Mouse (Mus musculus) lung, adult 2 months (tissue): ENCODE data around the gene Snx18. TPM values are rescaled to one million over a fixed set of nuclear protein-coding genes. Genes with fewer than 3 reads are reported as not detected.

Experiments used
- DNase-seq: peaks from one replicate; pipeline ENCODE4 v3.0.0; 2022
- H3K4me1 ChIP-seq: fragments of 200-500 bp; 2 replicates; pipeline ENCODE4 v1.6.1; 2011; ENCODE audit warnings: low read length; ENCODE audit not compliant: control insufficient read depth, insufficient read depth
- H3K4me3 ChIP-seq: fragments of 200-500 bp; replicated peaks from 2 replicates; pipeline ENCODE3; 2011; ENCODE audit warnings: low read depth, mild to moderate bottlenecking, control low read depth, low read length; ENCODE audit errors: extremely low read depth
- CTCF ChIP-seq: fragments of 200-500 bp; IDR thresholded peaks from 2 replicates; pipeline ENCODE4 v1.5.1; 2011; ENCODE audit warnings: mild to moderate bottlenecking, low read length, control low read depth; ENCODE audit not compliant: insufficient read depth
- POLR2A ChIP-seq: fragments of 200-500 bp; IDR thresholded peaks from 2 replicates; pipeline ENCODE4 v1.6.1; 2011; ENCODE audit warnings: low read depth, mild to moderate bottlenecking, control low read depth, low read length, borderline replicate concordance; ENCODE audit errors: extremely low read depth
- WGBS: fragments of 180-500 bp; shearing (Covaris S2); methylation state at CpG from one replicate; pipeline ENCODE4 v1.1.7; 2018; 5-methylcytosine and 5-hydroxymethylcytosine counted together
- polyA plus RNA-seq: library from polyadenylated mRNA; depleted of rRNA; stranded (reverse); fragments of >200 nt; gene quantifications from 2 replicates; pipeline ENCODE4 v1.2.3, GENCODE M21; 2012

Snx18 gene
- polyA plus RNA-seq, 1 experiment: 22.8 TPM

- H3K4me3 ChIP-seq: peak overlapping the region; percentile 58
- TF ChIP-seq POLR2A (no peak), CTCF (no peak)
- no peaks in the 10 kb centered on the region for H3K4me1 ChIP-seq
- DNase-seq: no peak
- 39% methylated on average over 17 of the region's 17 CpGs for WGBS
Observed at GRCm38 (mm10) chr13:113635799-113636222, 17.4 kb upstream of the Snx18 start.

- Histone ChIP-seq H3K4me3 (no peak overlapping the region), H3K4me1 (no peaks in the 10 kb centered on the region)
- no peak for DNase-seq
- TF ChIP-seq CTCF: no peak
- no peak for TF ChIP-seq POLR2A
- 63% methylated on average over 15 of the region's 15 CpGs for WGBS
Observed at GRCm38 (mm10) chr13:113634732-113635481, 16.5 kb upstream of the Snx18 start.

DNA sequence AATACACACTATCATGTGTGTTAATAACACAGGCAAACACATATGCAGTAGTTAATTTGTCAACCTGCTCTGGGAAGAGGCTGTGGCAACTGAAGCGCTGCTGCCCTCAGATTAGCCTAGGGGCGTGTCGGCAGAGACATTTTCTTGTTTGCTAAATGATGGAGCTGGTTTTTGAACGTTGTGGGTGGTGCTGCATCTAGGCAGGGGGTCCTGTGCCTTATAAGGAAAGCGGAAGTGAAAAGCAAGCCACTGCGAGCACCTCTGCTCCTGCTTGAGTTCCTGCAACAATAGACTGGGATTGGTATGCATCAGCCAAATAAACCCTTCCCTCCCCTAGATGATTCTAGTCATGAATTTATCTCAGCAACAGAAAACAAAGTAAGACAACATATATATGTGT lies 14.1 kb upstream of the Snx18 start:
- TF ChIP-seq CTCF (no peak), POLR2A (no peak)
- Histone ChIP-seq H3K4me1 (no peaks in the 10 kb centered on the region), H3K4me3 (no peak overlapping the region)
- WGBS: 62% methylated on average over 6 of the region's 6 CpGs
- no peak for DNase-seq

DNA sequence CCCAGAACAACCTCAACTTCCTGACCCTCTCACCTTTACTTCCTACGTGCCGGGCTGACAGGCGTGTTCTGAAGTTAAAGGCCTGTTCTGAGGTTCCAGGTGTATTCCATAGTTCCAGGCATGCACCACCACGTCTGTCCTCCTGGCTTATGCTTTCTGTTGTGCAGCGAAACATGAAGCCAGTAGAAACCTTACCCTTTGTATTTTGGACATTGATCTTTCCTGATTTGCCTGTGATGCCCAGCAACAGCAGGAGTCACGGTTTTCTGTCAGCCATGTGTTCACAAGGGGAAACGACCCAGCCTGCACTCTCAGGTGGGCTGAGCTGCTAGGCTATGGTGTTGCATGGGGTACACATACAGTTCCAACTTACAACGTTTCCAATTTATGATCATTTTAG lies 9.2 kb upstream of the Snx18 start:
- TF ChIP-seq CTCF: no peak
- no peak for TF ChIP-seq POLR2A
- Histone ChIP-seq H3K4me1 (no peaks in the 10 kb centered on the region), H3K4me3 (no peak overlapping the region)
- DNase-seq: no peak
- 84% methylated on average over 8 of the region's 8 CpGs for WGBS

DNA sequence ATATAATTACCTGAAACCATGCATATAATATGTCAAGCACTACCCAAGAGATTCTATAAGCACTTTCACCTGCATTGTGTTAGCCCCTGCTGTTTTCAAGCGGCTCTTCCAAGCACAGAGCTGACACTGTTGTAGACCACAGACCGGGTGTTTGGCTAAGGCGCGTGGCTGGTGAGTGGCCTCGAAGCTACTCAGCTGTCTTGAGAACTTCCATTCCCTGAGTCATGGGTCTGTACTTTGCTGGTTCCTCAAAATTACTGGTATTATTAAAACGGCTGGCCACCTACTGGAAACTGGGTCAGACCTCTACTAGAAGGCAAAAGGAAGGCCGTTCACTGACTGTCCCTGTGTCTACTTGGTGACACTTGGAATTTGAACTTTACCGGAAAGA lies 4.5 kb upstream of the Snx18 start:
- H3K4me3 ChIP-seq: no peak overlapping the region
- peaks cover 4% of the 10 kb centered on the region for H3K4me1 ChIP-seq
- no peak for DNase-seq
- 50% methylated on average over 8 of the region's 8 CpGs for WGBS
- TF ChIP-seq POLR2A (no peak), CTCF (no peak)

GRCm38 (mm10) chr13:113622122-113622864 lies 3.9 kb upstream of the Snx18 start:
- WGBS: 39% methylated on average over 11 of the region's 11 CpGs
- DNase-seq: no peak
- Histone ChIP-seq H3K4me1 (peaks cover 7% of the 10 kb centered on the region), H3K4me3 (no peak overlapping the region)
- TF ChIP-seq CTCF (no peak), POLR2A (no peak)

GRCm38 (mm10) chr13:113619003-113619402 lies 639 bp upstream of the Snx18 start:
- WGBS: 44% methylated on average over 9 of the region's 9 CpGs

DNA sequence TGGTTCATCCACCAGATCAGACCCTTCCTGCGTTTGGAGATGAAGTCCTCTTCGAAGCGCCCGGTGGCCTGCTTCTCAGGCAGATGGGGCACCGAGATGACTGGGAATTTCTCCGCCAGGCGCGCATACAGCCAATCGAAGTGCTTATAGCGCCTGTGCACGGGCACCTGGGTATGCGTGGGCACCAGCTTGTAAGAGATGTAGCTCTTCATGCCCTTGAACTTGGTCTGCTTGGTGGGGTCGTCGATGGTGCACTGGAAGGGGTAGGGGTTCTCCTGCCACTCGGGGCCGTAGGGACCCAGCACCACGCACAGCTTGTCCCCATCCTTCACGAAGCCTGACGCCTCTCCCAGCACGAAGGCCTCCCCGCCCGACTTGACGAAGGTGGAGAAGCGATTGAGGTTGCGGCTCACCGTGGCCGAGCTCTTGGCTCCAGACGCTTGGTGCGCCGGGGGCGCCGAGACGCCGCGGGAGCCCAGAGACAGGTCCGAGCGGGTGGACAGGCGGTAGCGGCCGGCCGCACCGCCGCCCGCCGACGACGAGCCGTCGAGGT lies 950 bp downstream of the Snx18 start:
- TF ChIP-seq CTCF (no peak), POLR2A (no peak)
- H3K4me1 ChIP-seq: peaks cover 35% of the 10 kb centered on the region
- H3K4me3 ChIP-seq: peak overlapping the region; percentile 92
- DNase-seq: no peak
- 12% methylated on average over 49 of the region's 49 CpGs for WGBS

More at GRCm38 (mm10) chr13:113619003-113619402, 639 bp upstream of the Snx18 start:
- H3K4me1 ChIP-seq: peaks cover 23% of the 10 kb centered on the region
- H3K4me3 ChIP-seq: no peak overlapping the region
- DNase-seq: no peak
- TF ChIP-seq POLR2A (no peak), CTCF (no peak)

- Histone ChIP-seq H3K4me1 (peaks cover 39% of the 10 kb centered on the region), H3K4me3 (peak overlapping the region; percentile 92)
- DNase-seq: no peak
- WGBS: 54% methylated on average over 24 of the region's 24 CpGs
- TF ChIP-seq POLR2A (no peak), CTCF (no peak)
Observed at GRCm38 (mm10) chr13:113616751-113617337, 1.5 kb downstream of the Snx18 start.
